Mouse (Mus musculus): ENCODE results near the gene Atg2a. TPM values are rescaled to one million over a fixed set of nuclear protein-coding genes. Genes with fewer than 3 reads are reported as not detected.

Atg2a gene
- total RNA-seq (2015) (9.2 and 9.4 TPM in 2 replicates), total RNA-seq (2017) (6.4 and 8.1 TPM in 2 replicates)

DNA sequence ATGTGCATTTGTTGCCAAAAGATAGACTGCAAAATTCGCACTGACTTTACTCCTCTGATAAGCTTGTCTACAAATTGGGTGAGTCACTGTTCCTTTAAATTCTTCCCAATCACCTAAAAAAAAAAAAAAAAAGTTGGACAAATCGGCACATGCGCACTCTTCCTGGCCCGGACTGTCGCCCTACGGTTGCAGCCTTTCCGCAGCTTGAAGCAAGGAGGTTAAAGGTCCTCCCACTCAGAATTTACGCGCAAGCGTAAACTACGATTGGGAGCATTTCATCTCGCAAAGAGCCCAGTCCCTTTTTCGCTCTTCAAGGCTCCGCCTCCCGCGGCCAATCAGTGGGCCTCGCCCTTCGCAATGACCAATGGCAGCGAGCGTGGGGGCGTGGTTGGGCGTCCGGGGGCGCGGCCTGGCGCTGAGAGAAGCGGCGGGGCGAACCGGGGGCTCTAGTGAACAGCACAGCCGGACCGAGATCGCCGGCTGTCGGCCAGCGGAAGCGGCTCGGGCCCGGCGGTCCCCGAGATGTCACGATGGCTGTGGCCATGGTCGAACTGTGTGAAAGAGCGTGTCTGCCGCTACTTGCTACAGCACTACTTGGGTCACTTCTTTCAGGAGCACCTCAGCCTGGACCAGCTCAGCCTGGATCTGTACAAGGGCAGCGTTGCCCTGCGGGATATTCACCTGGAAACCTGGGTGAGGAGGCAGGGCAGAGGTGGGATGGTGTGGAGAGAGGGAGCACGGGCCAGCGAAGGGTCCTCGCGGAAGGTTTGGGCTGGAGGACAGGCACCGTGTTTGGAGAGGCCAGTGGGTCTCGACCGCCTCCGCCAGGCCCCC, at the start of gene Atg2a:
Atg2a (plus strand) TSS at position 395 of the 834 bp plus-strand sequence.
- ATAC-seq (replicated peaks; ENCODE audit: poor library complexity) = peak; percentile 89

DNA sequence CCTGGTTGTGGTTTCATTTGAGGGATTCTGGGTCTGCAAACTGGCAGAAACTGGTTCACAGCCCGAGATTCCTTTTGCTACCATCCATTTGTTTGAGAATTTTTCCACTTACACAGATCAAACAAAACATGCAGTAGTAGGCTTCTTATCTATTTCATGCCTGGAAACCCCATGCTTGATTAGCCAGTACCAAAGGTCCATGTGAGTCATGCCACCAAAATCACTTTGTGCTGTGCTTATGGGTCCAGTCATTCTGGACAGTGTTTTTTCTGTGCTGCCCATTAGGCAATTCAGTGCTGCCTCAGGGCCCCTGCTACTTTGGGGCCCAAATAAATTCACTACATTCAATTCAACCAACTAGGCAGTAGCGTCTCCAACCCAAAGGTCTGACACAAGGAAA, 37.2 kb upstream of the Atg2a start:
- no peak for ATAC-seq (replicated peaks; ENCODE audit: poor library complexity)

DNA sequence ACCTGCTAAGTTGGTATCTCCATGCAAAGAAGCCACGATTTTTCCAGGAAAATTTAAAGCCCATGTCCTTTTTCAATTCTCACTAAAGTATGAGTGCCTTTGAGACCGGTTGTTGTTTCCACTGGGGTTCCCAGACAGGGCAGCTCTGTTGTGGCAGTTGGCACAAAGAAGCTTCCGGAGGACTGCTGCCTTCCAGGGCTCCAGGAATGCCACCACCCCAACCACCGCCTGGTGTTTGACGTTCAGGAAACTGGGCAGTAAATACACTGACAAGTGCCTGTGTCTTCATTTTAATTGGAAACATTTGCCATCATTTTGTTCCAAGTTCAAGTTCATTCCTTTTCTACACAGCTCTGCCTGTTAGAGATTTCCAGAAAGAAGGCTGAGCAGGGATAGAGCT, 34.8 kb upstream of the Atg2a start:
- ATAC-seq (replicated peaks; ENCODE audit: poor library complexity) = no peak

DNA sequence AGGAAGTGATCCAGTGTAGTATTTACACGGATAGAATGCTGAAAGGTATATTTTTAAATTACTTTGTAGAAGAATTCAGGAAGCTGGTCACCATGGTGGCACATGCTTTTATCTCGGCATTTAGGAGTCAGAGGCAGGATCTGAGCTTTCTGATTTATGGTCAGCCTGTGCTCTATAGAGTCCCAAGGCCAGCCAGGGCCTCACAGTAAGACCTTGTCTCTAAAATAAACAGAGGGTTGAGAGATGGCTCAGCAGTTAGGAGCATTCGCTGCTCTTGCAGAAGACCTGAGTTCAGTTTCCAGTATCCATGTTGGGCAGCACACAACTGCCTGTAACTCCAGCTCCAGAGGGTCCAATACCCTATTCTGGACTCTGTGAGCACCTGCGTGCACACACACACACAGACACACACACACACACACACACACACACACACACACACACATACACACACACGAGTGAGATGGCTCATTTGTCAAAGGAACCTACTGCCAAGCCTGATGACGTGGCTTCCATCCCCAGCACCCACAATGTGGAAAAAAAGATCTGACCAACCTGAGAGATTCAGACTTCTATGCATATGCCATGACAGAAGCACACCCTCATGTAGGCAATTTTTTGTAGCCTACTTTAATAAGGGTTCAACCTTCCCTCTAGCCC, 25.3 kb upstream of the Atg2a start:
- ATAC-seq (replicated peaks; ENCODE audit: poor library complexity) = no peak

DNA sequence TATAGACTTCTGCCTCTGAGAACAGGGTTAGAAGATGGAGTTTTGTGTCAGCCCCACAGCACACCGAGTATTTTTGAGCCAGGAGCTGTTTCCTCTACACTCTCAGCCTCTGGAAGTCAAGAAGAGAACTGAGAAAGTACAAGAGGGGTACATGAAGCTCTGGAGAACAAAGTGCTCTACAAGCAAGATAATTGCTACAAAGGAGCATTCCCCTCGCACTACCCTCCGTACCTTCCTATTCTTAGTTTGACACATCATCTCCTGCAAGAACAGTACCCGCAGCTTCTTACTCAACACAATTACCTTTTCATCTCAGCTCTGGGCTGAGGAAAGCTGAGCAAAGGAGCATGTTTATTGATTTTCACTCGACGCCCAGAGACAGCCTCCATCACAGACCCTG, 22.9 kb upstream of the Atg2a start:
- no peak for ATAC-seq (replicated peaks; ENCODE audit: poor library complexity)

DNA sequence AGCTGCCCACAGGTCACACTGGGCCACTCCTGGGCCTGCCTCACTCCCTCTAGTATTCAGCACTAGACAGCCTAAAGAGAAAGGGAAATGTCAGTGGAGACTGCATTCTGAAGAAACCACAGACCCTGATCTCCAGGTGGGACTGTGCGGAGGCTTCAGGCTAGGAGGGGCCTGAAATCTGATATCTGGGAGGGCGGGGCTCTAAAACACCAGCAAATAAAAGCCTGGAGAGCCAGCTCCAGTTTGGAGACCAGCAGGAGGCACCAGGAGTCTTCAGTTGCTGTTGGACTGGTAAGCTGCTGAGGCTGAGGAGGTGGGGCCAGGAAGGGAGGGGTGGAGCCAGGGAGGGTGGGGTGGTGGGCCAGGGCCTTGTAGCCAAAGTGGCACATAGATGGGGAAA, 15.3 kb upstream of the Atg2a start, which contains the start of gene Gpha2:
Gpha2 (plus strand) TSS at position 246 of the 400 bp plus-strand sequence.
- ATAC-seq (replicated peaks; ENCODE audit: poor library complexity) = peak; percentile 57

DNA sequence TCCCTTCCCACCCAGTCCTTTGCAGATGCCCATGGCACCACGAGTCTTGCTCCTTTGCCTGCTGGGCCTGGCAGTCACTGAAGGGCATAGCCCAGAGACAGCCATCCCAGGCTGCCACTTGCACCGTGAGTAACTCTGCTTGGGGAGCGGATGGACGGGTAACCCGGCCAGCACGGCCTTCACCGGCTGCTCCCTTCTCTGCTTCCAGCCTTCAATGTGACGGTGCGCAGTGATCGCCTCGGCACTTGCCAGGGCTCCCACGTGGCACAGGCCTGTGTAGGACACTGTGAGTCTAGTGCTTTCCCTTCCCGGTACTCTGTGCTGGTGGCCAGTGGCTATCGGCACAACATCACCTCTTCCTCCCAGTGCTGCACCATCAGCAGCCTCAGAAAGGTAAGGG, 14.7 kb upstream of the Atg2a start:
- no peak for ATAC-seq (replicated peaks; ENCODE audit: poor library complexity)

DNA sequence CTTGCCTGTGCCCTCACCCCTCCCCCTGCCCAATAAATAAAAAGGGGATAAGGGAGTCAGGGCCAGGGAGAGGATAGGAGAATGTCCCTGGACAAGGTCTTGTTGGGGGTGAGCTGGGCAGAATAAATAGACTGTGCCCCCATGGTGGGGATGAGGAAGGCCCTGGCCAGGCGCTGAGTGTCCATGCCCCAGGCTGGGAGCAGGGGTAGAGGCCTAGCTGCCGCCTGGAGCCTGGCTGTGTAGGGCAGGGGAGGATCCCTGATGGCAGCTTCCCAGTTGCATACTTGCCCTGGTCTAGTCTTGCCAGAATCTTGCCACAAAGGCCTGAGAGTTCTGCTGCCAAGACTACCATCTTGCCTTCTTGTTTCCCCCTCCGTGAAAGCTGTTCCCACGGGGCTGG, 13.6 kb upstream of the Atg2a start:
- no peak for ATAC-seq (replicated peaks; ENCODE audit: poor library complexity)

DNA sequence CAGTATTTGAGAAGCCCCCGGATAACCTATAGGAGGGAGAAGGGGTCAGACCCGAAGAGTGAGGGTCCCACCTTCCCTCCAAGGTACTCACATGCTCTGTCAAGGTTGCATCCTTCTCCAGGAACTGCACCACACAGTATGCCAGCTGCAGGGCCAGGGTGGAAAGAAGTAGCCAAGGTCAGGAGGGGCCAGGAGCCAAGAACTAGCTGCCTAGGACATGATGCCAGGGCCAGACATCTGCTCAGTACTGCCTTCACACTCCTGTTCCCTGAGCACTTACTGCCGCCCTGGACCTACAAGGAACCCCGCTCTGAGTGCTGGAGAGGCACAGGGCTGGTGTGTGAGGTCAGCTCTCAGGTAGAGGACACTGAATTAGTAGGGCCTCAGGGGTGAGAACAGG, 11.1 kb upstream of the Atg2a start:
- ATAC-seq (replicated peaks; ENCODE audit: poor library complexity) = no peak

DNA sequence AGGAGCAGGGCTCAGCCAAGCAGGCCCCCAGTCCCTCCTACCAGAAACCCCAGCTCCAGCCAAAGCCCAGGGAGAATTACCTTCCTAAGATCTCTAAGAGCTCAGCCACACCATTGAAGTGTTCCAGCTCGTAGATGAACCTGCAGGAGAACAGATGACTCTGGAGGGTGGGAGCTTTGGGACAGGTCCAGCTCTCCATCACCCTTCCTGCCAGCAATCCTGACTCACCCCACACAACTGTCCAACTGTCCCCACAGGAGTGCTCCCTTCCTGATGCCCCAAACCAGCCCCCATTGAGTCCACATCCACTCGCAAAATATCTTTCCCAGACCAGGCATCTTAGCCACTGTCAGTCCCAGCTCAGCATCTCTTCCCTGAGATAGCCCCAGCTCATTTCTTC, 10.4 kb upstream of the Atg2a start:
- ATAC-seq (replicated peaks; ENCODE audit: poor library complexity) = no peak

DNA sequence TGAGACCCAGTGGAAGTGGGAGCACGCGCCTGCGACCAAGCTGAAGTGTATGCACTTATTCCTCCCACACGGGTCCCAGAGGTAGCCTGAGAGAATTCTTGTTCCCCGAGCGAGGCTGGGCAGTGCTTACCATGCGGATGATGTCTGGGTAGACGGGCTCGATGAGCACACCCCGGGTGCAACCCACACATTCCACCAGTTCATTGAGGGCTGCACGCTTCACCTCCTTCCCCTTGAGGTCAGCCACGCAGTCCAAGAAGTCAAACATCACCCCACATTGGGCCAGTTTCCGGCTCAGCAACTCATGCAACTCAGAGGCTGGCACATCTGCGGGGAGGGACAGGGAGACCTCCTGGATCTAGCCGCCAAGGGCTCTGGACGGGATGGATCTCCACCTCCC, 7.8 kb upstream of the Atg2a start:
- no peak for ATAC-seq (replicated peaks; ENCODE audit: poor library complexity)

DNA sequence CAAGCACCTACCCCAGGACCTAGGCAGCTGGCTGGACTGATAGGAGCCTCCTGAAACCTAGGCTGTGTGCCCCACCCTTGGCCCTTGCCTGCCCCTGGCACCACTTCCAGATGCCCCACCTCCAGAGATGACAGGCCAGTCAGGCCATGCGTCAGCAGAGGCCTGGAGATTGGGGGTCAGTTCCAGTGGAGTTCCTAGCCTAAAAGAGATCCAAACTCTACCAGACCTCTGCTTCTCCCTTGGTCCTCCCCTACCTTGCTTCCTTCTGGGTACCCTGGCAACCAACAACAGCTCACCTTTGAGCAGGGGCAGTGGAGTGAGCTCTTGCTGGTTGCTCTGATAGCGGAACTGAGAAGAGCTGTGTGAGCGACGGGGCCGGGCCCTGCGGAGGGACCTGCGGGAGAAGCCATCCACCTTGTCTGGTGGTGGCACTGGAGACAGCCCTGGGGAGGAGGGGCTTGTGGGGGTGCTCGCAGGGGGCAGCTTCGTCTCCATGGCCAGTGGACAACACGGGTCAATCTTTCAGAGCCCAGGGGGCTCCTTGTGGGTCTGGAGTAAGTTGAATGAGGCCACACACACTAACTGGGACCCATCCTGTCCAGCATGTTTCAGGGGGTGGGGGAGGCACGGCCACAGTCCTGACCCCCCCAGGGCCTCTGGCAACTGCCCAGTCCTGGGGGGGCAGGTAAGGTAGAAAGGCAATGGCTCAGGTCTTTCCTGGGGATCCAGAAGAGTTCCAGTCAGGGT, 7.0 kb upstream of the Atg2a start:
- peak; percentile 51 for ATAC-seq (replicated peaks; ENCODE audit: poor library complexity)

DNA sequence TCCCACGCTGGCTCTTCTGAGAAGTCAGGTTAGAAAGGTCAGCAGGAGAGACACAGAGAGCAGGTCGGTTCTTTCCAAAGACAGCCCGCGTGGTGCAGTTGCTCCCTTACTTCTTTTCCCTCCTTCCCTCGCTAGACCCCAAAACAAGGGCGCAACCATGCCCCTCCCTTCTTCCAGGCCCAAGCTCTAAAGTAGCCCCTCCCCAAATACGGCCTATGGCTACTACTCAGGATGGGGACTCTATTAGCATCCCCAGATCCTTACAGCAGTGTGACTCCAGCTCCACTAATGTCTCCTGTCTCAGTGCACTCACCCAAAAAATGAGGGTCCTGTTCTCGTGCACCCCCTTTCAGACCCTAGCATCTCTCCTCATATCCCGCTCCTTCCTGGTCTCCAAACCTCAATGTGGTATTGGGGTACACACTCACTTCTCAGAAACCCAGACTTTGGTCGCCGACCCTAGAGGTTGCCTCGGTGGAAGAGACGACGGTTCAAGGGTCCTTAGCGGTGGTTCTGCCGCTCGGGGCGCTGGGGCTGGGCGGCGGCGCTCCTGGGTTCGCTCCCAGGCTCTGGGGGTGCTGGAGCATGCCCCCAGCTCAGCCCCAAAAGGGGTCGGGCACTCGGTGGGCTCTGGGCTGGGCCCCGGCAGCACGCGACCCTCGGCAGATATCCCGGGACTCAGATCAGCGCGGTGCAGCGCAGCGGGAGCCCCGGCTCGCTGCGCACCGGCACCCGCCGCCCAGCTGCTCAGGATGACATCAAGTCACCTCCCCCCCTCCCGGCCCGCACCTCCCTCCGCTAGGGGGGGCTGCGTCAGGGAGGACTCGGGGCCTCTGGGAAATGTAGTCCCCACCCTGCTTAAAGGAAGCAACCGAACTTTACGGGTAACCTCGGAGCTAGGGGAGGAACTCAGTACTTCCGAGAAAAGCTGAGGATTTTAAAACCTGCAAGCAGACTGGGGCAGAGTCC, 6.1 kb upstream of the Atg2a start, which contains the start of gene Ppp2r5b:
Ppp2r5b (minus strand) TSS at position 789 of the 969 bp plus-strand sequence.
- peak; percentile 83 for ATAC-seq (replicated peaks; ENCODE audit: poor library complexity)

DNA sequence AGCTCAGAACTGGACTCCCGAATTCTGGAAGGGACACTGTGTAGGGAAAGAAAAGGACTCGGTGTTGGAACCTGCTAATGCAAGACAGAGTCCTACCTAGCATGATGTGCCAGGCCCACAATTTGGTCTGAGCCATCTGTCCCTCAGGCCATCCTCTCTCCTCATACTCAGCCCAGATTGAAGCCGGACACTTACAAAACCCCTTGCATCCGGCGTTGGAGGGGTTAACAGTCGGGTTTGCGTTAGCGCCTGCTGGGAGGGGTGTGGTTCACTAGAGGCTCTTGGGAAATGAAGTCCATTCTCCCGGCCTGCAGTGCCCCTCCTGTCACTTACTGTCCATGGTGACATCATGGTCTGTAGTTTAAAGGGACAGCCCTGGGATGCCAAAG, 5.4 kb upstream of the Atg2a start:
- ATAC-seq (replicated peaks; ENCODE audit: poor library complexity) = peak; percentile 85

DNA sequence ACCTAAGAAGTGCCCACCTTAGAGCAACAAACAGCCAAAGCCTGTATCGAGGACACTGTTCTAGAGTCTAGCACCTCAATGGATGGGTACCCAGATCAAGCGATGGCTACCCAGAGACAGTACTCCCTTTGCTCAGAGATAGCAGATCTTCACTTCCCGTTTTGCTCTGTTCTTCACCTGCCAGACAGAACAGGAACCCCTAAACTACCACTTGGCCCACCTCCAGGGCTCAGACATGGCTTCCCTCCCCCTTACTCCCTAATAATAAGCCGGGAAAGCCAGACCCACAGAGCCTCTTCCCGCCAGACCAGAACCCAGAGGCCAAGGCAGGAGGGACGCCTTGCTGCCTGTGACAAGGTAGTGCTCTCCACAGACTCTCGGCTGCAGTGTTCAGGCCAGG, 4.6 kb upstream of the Atg2a start:
- no peak for ATAC-seq (replicated peaks; ENCODE audit: poor library complexity)

DNA sequence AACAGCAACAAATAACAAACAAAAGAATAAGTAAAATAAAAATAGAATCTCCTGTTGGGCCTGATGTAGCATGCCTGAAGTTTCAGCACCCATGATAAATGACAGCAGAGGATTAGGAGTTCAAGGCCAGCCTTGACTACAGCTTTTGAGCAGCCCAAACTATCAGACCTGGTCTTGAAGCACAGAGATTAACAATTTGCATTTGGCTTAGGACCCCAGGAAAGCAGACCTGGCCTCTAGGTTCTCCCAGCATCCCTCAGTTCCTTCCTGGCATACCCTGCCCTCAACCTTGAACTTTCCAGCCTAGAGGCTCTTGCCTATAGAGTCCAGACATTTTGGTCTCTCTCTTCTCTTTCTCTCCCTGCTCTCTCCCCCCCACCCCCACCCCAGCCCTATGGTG, 2.7 kb upstream of the Atg2a start:
- no peak for ATAC-seq (replicated peaks; ENCODE audit: poor library complexity)

DNA sequence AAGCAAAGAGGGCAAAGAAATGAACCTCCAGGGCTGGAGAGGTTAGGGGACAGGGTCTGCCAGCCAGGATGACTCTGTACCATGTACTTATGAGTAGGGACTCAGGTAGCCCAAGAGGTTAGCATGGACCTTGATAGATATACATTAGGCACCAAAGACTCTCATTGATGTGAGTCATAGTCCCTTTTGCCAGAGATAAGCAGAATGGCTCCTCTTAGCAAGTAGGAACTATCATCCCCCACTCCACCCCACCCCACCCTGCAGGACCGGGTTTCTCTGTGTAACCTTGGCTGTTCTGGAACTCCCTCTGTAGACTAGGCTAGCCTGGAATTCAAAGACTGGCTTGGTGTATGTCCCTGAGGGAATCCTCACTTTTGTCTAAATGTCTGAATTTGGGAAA, 1.3 kb upstream of the Atg2a start:
- no peak for ATAC-seq (replicated peaks; ENCODE audit: poor library complexity)

DNA sequence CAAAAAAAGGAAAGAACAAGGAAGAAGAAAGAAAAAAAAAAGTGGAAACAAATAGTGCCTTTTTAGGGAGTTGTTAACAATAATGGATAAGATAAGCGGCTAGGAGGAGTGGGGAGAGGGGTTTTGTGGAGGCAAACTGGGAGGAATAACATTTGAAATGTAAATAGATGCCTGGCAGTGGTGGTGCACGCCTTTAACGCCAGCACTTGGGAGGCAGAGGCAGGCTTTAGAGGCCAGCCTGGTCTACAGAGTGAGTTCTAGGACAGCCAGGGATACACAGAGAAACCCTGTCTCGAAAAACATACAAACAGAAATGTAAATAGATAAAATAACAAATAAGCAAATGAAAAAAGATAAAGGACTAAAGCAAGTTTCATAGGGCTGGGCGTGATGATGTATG, 743 bp upstream of the Atg2a start:
- ATAC-seq (replicated peaks; ENCODE audit: poor library complexity) = no peak

DNA sequence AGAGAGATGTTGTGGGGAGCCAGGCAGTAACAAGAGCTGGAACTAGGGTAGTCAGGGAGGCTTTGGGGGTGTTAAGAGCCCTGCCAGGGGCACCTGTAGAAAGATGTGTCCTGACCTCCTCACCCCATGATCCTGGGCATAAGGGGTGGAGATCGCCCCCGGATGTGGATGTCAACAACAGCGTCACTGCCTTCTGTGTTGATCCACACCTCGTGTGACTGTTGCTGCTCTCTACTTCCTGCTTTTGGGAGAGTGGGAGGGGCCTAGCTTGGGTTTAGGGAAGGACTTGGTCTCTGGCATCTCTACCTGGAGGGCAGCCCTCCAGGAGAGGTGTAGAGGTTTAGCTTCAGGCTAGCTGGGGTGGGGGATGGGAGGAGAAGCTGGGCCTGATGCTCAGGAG, 813 bp downstream of the Atg2a start:
- ATAC-seq (replicated peaks; ENCODE audit: poor library complexity) = peak; percentile 75

DNA sequence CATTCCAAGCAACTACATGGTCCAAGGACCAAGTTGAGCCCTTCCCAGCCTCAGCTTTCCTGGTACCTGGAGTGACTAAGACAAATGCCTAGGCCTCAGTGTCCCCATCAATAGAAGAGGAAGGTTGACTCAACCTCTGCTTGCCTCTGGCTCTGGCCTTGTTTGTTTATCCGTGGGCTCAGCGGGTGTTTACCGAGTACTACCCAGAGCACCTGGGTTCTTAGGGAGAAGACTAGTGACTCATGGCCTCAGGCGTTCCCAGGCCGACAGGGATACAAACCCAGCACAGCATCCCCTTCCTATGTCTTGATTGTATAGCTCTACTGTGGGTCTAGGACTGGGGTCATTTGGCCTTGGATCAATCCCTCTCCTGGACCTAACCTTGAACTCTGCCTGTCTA, 1.8 kb downstream of the Atg2a start:
- no peak for ATAC-seq (replicated peaks; ENCODE audit: poor library complexity)

Measured in megakaryocyte progenitor cell, adult 5-6 weeks (primary cell).